Mouse (Mus musculus) heart, postnatal 0 days (tissue): ENCODE data around the gene Topors.

ENCODE experiments used
- CTCF ChIP-seq: IDR thresholded peaks from 2 replicates; pipeline ENCODE4 v1.5.1; 2016; ENCODE audit warnings: antibody characterized with exemption, control low read depth, low read depth
- EP300 ChIP-seq: IDR thresholded peaks from 2 replicates; pipeline ENCODE4 v1.6.1; 2016; ENCODE audit warnings: antibody characterized with exemption, low read depth

DNA sequence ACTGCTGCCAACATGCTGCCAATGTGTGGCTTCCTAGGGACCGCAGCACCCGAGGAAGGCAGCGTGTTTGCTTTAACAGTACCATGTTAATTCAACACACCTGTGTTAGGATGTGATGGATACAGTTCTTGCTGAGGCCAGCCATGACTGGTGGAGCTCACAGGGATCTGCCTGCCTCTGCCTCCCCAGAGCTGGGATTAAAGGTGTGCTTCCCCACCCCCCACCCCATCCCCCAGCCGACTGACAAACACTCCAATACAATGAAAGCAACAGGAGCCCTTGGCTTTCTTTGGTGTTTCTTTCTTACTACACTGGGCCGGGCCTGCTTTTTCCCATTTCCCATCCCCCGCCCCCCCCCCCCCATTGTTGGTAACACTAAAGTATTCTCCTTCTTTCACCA is 35.4 kb downstream of the Topors start:
- TF ChIP-seq CTCF (no peak), EP300 (no peak)
